Mouse (Mus musculus) liver, embryonic 14.5 days (tissue): ENCODE data around the gene Padi6. TPM values are rescaled to one million over a fixed set of nuclear protein-coding genes. Genes with fewer than 3 reads are reported as not detected.

ENCODE experiments used
- ATAC-seq: fragments of 200-750 bp; cut with Nextera tagmentation; 2 replicates; pipeline ENCODE4 v1.8.0; 2017; ENCODE audit warnings: moderate number of reproducible peaks, mild to moderate bottlenecking, moderate library complexity; ENCODE audit not compliant: insufficient read depth
- DNase-seq, 3 experiments: peaks; one replicate each; pipeline ENCODE4 v3.0.0-alpha.2; 2012 to 2013; ENCODE audit warnings: low read depth in 3 of 3, low spot score in 3 of 3
- H3K27ac ChIP-seq: fragments of 300-500 bp; sonication (generic); 2 replicates; pipeline ENCODE4 v1.5.1; 2014; ENCODE audit warnings: moderate library complexity, mild to moderate bottlenecking, control low read depth, inconsistent platforms
- H3K27me3 ChIP-seq: fragments of 300-500 bp; sonication (generic); 2 replicates; pipeline ENCODE4 v1.6.1; 2014; ENCODE audit warnings: mild to moderate bottlenecking, low read length, moderate library complexity; ENCODE audit not compliant: control insufficient read depth, insufficient read depth
- H3K36me3 ChIP-seq: fragments of 300-500 bp; sonication (generic); replicated peaks from 2 replicates; pipeline ENCODE4 v1.6.1; 2014; ENCODE audit warnings: low read depth; ENCODE audit not compliant: control insufficient read depth, insufficient read depth
- H3K4me1 ChIP-seq, 2 experiments: fragments of 200-500 bp in 1 of 2; fragments of 300-500 bp in 1 of 2; sonication (generic) in 1 of 2; replicated peaks; 2 replicates each; pipeline ENCODE4 v1.6.1; 2012 to 2014; ENCODE audit warnings: antibody characterized with exemption in 1 of 2, inconsistent platforms in 1 of 2, low read length in 1 of 2; ENCODE audit not compliant: control insufficient read depth in 2 of 2, insufficient read depth in 2 of 2
- H3K4me2 ChIP-seq: fragments of 300-500 bp; sonication (generic); 2 replicates; pipeline ENCODE4 v1.6.1; 2014; ENCODE audit warnings: low read depth, mild to moderate bottlenecking, control low read depth, moderate library complexity
- H3K4me3 ChIP-seq, 2 experiments: fragments of 200-500 bp in 1 of 2; fragments of 300-500 bp in 1 of 2; sonication (generic) in 1 of 2; 2 replicates each; pipeline ENCODE4 v1.5.1; 2012 to 2014; ENCODE audit warnings: low read depth in 2 of 2, low read length in 2 of 2, mild to moderate bottlenecking in 2 of 2, control low read depth in 1 of 2, inconsistent platforms in 1 of 2, moderate library complexity in 1 of 2; ENCODE audit not compliant: insufficient read depth in 1 of 2
- H3K9ac ChIP-seq: fragments of 300-500 bp; sonication (generic); replicated peaks from 2 replicates; pipeline ENCODE4 v1.6.1; 2014; ENCODE audit warnings: mild to moderate bottlenecking, control low read depth, moderate library complexity
- H3K9me3 ChIP-seq: fragments of 300-500 bp; sonication (generic); 2 replicates; pipeline ENCODE4 v1.6.1; 2016; ENCODE audit warnings: low read length, mixed read lengths; ENCODE audit not compliant: control insufficient read depth
- CTCF ChIP-seq: IDR thresholded peaks from 2 replicates; pipeline ENCODE4 v1.5.1; 2016; ENCODE audit warnings: antibody characterized with exemption, low read depth, control low read depth
- EP300 ChIP-seq: IDR thresholded peaks from 2 replicates; pipeline ENCODE4 v1.6.1; 2016; ENCODE audit warnings: antibody characterized with exemption, low read depth
- WGBS: fragments of 180-500 bp; shearing (Covaris S2); extraction: QIAGEN DNeasy Blood & Tissue Kit; methylation state at CpG from one replicate; pipeline ENCODE4 v1.1.7; 2014; ENCODE audit not compliant: insufficient replicate concordance; 5-methylcytosine and 5-hydroxymethylcytosine counted together
- polyA plus RNA-seq, 2 experiments: library from polyadenylated mRNA; depleted of rRNA in 1 of 2; stranded (reverse) in 1 of 2; unstranded in 1 of 2; fragments of >200 nt; fragmentation: Nextera tagmentation in 1 of 2; extraction: Ambion mirVana in 1 of 2; gene quantifications; 2 replicates each; pipeline versions ENCODE4 v1.2.1 to v1.2.3; 2012 to 2014

The Padi6 gene
- polyA plus RNA-seq, 2 experiments, result not detected

- H3K27me3 ChIP-seq, result no peaks in the 10 kb centered on the region
- DNase-seq (no peak), ATAC-seq (no peak)
- no peak overlapping the region for H3K4me3 ChIP-seq
- H3K27ac ChIP-seq, result no peak overlapping the region
- 71% methylated on average over 4 of the region's 4 CpGs for WGBS
- H3K4me2 ChIP-seq, result no peak overlapping the region
- H3K36me3 ChIP-seq, result no peaks in the 10 kb centered on the region
- H3K9ac ChIP-seq, result no peak overlapping the region
- no peaks in the 10 kb centered on the region for H3K4me1 ChIP-seq
- no peak for TF ChIP-seq EP300
- TF ChIP-seq CTCF, result peak; percentile 68
- no peaks in the 10 kb centered on the region for H3K9me3 ChIP-seq
These were observed 10.8 kb downstream of the Padi6 start for GRCm38 (mm10) chr4:140731654-140732053.

DNA sequence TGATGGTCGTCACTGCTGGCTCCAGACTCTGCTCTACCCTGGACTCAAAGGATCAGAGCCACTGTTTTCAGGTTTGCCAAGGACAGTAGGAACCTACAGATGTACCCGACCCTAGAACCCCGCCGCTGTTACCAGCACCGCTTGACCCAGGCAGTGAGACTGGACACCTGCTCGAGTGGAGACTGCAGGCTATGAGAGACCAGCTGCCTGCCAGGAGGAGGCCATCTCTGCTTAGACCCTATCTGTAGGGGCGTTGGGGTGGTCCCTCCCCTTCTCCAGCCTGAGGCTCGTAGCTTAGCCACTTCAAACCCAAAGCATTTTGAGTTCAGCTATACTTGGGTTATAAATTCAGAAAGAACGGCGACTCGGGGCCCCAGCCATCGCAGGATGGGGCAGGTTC lies 15.5 kb downstream of the Padi6 start:
- H3K27me3 ChIP-seq, result no peaks in the 10 kb centered on the region
- no peak overlapping the region for H3K4me2 ChIP-seq
- no peak for DNase-seq
- H3K4me3 ChIP-seq, result no peak overlapping the region
- WGBS, result 79% methylated on average over 12 of the region's 12 CpGs
- H3K4me1 ChIP-seq, result no peaks in the 10 kb centered on the region
- TF ChIP-seq CTCF, result no peak
- TF ChIP-seq EP300, result no peak
- peaks cover 4% of the 10 kb centered on the region; the same call in 1 of the 2 replicates for H3K36me3 ChIP-seq
- no peak overlapping the region for H3K9ac ChIP-seq
- no peak for ATAC-seq
- H3K27ac ChIP-seq, result no peak overlapping the region
- no peaks in the 10 kb centered on the region for H3K9me3 ChIP-seq

GRCm38 (mm10) chr4:140724739-140725138 lies 17.7 kb downstream of the Padi6 start:
- H3K9me3 ChIP-seq, result no peaks in the 10 kb centered on the region
- H3K4me2 ChIP-seq, result no peak overlapping the region
- no peak overlapping the region for H3K27ac ChIP-seq
- DNase-seq (no peak), ATAC-seq (no peak)
- H3K36me3 ChIP-seq, result peaks cover 25% of the 10 kb centered on the region
- no peaks in the 10 kb centered on the region for H3K4me1 ChIP-seq
- no peak for TF ChIP-seq EP300
- no peak for TF ChIP-seq CTCF
- no peaks in the 10 kb centered on the region for H3K27me3 ChIP-seq
- 73% methylated on average over 6 of the region's 6 CpGs for WGBS
- no peak overlapping the region for H3K4me3 ChIP-seq
- no peak overlapping the region for H3K9ac ChIP-seq

DNA sequence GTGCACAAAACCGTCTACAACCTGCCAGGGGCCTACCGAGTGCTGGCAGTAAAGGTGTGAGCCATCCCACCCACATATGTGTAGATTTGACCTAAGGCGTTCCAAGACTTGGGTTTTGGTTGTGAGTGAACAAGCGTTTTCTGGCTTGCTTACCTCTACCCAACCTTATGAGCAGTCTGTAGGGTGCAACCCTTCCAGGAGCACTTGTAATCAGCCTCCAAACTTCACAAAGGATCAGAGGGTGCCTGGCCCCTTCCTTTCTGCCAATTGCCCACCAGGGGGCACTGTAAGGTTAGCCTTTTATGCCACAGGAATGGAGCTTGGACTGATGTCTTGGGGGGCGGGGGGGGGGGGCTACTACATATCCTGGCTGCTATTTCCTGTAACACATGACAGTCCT lies 18.6 kb downstream of the Padi6 start:
- ATAC-seq, result peak; percentile 17; the same call in 1 of the 2 replicates
- whole genome bisulfite sequencing, result 55% methylated on average over 5 of the region's 5 CpGs
- Histone ChIP-seq H3K36me3 (peaks cover 33% of the 10 kb centered on the region), H3K4me1 (no peaks in the 10 kb centered on the region), H3K4me3 (no peak overlapping the region), H3K4me2 (no peak overlapping the region), H3K9ac (no peak overlapping the region), H3K27ac (no peak overlapping the region), H3K9me3 (no peaks in the 10 kb centered on the region), H3K27me3 (no peaks in the 10 kb centered on the region)
- TF ChIP-seq CTCF, result peak; percentile 83
- no peak for TF ChIP-seq EP300
- DNase-seq, result peak in 1 of 3 experiments; percentile 32

- Histone ChIP-seq H3K9ac (no peak overlapping the region), H3K4me1 (no peaks in the 10 kb centered on the region), H3K9me3 (no peaks in the 10 kb centered on the region), H3K27ac (no peak overlapping the region), H3K4me3 (no peak overlapping the region), H3K36me3 (peaks cover 39% of the 10 kb centered on the region), H3K27me3 (no peaks in the 10 kb centered on the region), H3K4me2 (no peak overlapping the region)
- TF ChIP-seq EP300, result no peak
- TF ChIP-seq CTCF, result no peak
- WGBS, result 81% methylated on average over 9 of the region's 9 CpGs
- ATAC-seq, result no peak
- DNase-seq, result no peak
These were observed 19.3 kb downstream of the Padi6 start for GRCm38 (mm10) chr4:140723192-140723591.

DNA sequence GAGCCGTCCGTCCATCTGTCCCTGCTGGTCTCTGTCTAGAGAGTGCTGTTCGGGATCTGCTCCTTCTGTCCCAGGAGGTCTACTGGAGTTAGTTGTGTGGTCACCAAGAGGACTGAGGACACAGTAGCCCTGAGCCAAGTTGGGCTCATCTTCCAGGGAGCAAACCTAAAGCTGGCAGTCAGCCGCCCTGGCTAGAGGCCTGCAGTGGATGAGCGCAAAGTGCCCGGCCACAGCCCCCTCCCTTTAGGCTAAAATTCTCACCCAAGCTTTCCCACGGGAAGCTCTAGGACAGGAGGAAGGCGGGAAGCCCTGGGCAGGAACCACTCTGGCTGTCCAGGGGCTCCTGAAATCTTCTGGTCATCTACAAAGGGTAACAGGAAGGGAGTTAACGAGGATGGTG lies 19.7 kb downstream of the Padi6 start:
- Histone ChIP-seq H3K9me3 (no peaks in the 10 kb centered on the region), H3K4me1 (no peaks in the 10 kb centered on the region), H3K4me3 (no peak overlapping the region), H3K36me3 (peaks cover 44% of the 10 kb centered on the region), H3K4me2 (no peak overlapping the region), H3K27ac (no peak overlapping the region), H3K9ac (no peak overlapping the region), H3K27me3 (no peaks in the 10 kb centered on the region)
- TF ChIP-seq EP300, result no peak
- TF ChIP-seq CTCF, result no peak
- no peak for ATAC-seq
- 81% methylated on average over 9 of the region's 9 CpGs for WGBS
- DNase-seq, result no peak
